Mouse (Mus musculus) right cerebral cortex, adult 2 months (tissue): Measurements from ENCODE around the gene Gstm3.
"Not testable (repeated sequence)": the region's sequence is repeated elsewhere in the genome, so short reads cannot be mapped to it uniquely, and the experiment has no call there.

Experiments used
- DNase-seq, 2 experiments: peaks; one replicate each; pipeline ENCODE4 v3.0.0; 2021 to 2022; ENCODE audit warnings: low spot score in 2 of 2

Gene Gstm3

GRCm38 (mm10) chr3:107968724-107969395 lies at the start of gene Gstm3:
Gene Gstm3, minus strand, starts transcription at chr3:107969283.
- DNase-seq, result no peak

- DNase-seq, result no peak
Observed at GRCm38 (mm10) chr3:108018190-108018820, 49.2 kb upstream of the Gstm3 start.

- DNase-seq, result peak; percentile 91 to 95
Observed at GRCm38 (mm10) chr3:108017473-108018189, 48.5 kb upstream of the Gstm3 start, which contains the start of gene Gstm1. Gene Gstm1, minus strand, starts transcription at chr3:108017973.

- DNase-seq, result not testable (repeated sequence)
Observed at GRCm38 (mm10) chr3:108016468-108016867, 47.4 kb upstream of the Gstm3 start.

- no peak for DNase-seq
Observed at GRCm38 (mm10) chr3:108014974-108015346, 45.9 kb upstream of the Gstm3 start.

GRCm38 (mm10) chr3:108014098-108014973 lies 45.3 kb upstream of the Gstm3 start:
- DNase-seq, result no peak

- DNase-seq, result peak; percentile 73 to 77
Observed at GRCm38 (mm10) chr3:108013331-108013871, 44.3 kb upstream of the Gstm3 start.

GRCm38 (mm10) chr3:108011558-108011957 lies 42.5 kb upstream of the Gstm3 start:
- no peak for DNase-seq

GRCm38 (mm10) chr3:108010286-108010685 lies 41.2 kb upstream of the Gstm3 start:
- peak in 1 of 2 experiments; percentile 33 for DNase-seq

GRCm38 (mm10) chr3:108002021-108002420 lies 32.9 kb upstream of the Gstm3 start:
- no peak for DNase-seq

GRCm38 (mm10) chr3:107999491-107999890 lies 30.4 kb upstream of the Gstm3 start:
- DNase-seq, result no peak

GRCm38 (mm10) chr3:107998591-107998990 lies 29.5 kb upstream of the Gstm3 start:
- no peak for DNase-seq

- DNase-seq, result no peak
Observed at GRCm38 (mm10) chr3:107996576-107996975, 27.5 kb upstream of the Gstm3 start.

- DNase-seq, result not testable (repeated sequence)
Observed at GRCm38 (mm10) chr3:107995974-107996373, 26.9 kb upstream of the Gstm3 start.

- DNase-seq, result no peak
Observed at GRCm38 (mm10) chr3:107986041-107986562, 17.0 kb upstream of the Gstm3 start, which contains the start of gene Gstm2. Gene Gstm2, minus strand, starts transcription at chr3:107986453.

- DNase-seq, result not testable (repeated sequence)
Observed at GRCm38 (mm10) chr3:107985141-107985540, 16.1 kb upstream of the Gstm3 start.

GRCm38 (mm10) chr3:107984471-107984870 lies 15.4 kb upstream of the Gstm3 start:
- no peak for DNase-seq

GRCm38 (mm10) chr3:107983771-107984170 lies 14.7 kb upstream of the Gstm3 start:
- no peak for DNase-seq

- peak in 1 of 2 experiments; percentile 4 for DNase-seq
Observed at GRCm38 (mm10) chr3:107982726-107983125, 13.6 kb upstream of the Gstm3 start.

GRCm38 (mm10) chr3:107981261-107981660 lies 12.2 kb upstream of the Gstm3 start:
- no peak for DNase-seq

- DNase-seq, result no peak
Observed at GRCm38 (mm10) chr3:107977691-107978090, 8.6 kb upstream of the Gstm3 start.
